Mouse (Mus musculus) MEL-GATA-1-ER (cell line): Measurements from ENCODE around the gene Tia1.
"Not testable (repeated sequence)": the region's sequence is repeated elsewhere in the genome, so short reads cannot be mapped to it uniquely, and the experiment has no call there.

Source experiments
- DNase-seq: peaks from one replicate; pipeline ENCODE4 v3.0.0-alpha.2; 2012; ENCODE audit warnings: low read depth; ENCODE audit errors: extremely low read depth

Tia1 gene

GRCm38 (mm10) chr6:86404100-86404861 is at the start of gene Tia1:
Gene Tia1 (plus strand): TSS chr6:86404219.
- peak; percentile 90 for DNase-seq

GRCm38 (mm10) chr6:86354948-86355347 is 49.1 kb upstream of the Tia1 start:
- DNase-seq = no peak

GRCm38 (mm10) chr6:86356956-86357355 is 47.1 kb upstream of the Tia1 start:
- DNase-seq = no peak

GRCm38 (mm10) chr6:86360691-86361090 is 43.3 kb upstream of the Tia1 start:
- no peak for DNase-seq

- DNase-seq = no peak
Observed at GRCm38 (mm10) chr6:86361373-86361772, 42.6 kb upstream of the Tia1 start.

GRCm38 (mm10) chr6:86364442-86365141 is 39.4 kb upstream of the Tia1 start:
- peak; percentile 69 for DNase-seq

GRCm38 (mm10) chr6:86365371-86366124 is 38.5 kb upstream of the Tia1 start, which contains the start of gene Fam136a:
Gene Fam136a (plus strand): TSS chr6:86365646.
- DNase-seq = peak; percentile 90

- no peak for DNase-seq
Observed at GRCm38 (mm10) chr6:86366125-86366852, 37.7 kb upstream of the Tia1 start.

GRCm38 (mm10) chr6:86366853-86367249 is 37.2 kb upstream of the Tia1 start:
- DNase-seq = no peak

- DNase-seq = no peak
Observed at GRCm38 (mm10) chr6:86368479-86368878, 35.5 kb upstream of the Tia1 start.

GRCm38 (mm10) chr6:86370093-86370713 is 33.8 kb upstream of the Tia1 start:
- DNase-seq = no peak

- no peak for DNase-seq
Observed at GRCm38 (mm10) chr6:86370764-86371339, 33.2 kb upstream of the Tia1 start, which contains the start of gene Snrpg. Gene Snrpg (plus strand): TSS chr6:86371304.

GRCm38 (mm10) chr6:86371340-86371911 is 32.6 kb upstream of the Tia1 start:
- peak; percentile 95 for DNase-seq

GRCm38 (mm10) chr6:86371950-86372516 is 32.0 kb upstream of the Tia1 start:
- no peak for DNase-seq

GRCm38 (mm10) chr6:86373556-86373955 is 30.5 kb upstream of the Tia1 start:
- DNase-seq = no peak

- DNase-seq = no peak
Observed at GRCm38 (mm10) chr6:86378341-86378740, 25.7 kb upstream of the Tia1 start.

GRCm38 (mm10) chr6:86380112-86380511 is 23.9 kb upstream of the Tia1 start:
- not testable (repeated sequence) for DNase-seq

GRCm38 (mm10) chr6:86382551-86382950 is 21.5 kb upstream of the Tia1 start:
- DNase-seq = no peak

- DNase-seq = no peak
Observed at GRCm38 (mm10) chr6:86383370-86383769, 20.6 kb upstream of the Tia1 start.

GRCm38 (mm10) chr6:86384692-86385091 is 19.3 kb upstream of the Tia1 start:
- DNase-seq = no peak
